Mouse (Mus musculus) megakaryocyte, embryonic 14.5 days (primary cell): Measurements from ENCODE around the gene Ppp1r27.

ENCODE experiments used
- FLI1 ChIP-seq: IDR thresholded peaks from 2 replicates; pipeline ENCODE4 v1.6.1; 2012; ENCODE audit warnings: low read length, inconsistent platforms, mixed read lengths
- GATA1 ChIP-seq: IDR thresholded peaks from 3 replicates; pipeline ENCODE4 v1.6.1; 2012; ENCODE audit warnings: mixed read lengths, low read length, inconsistent platforms, borderline replicate concordance

GRCm38 (mm10) chr11:120549168-120549945 is 1.6 kb downstream of the Ppp1r27 start, which contains the start of gene Mcrip1:
- TF ChIP-seq GATA1 = no peak
- TF ChIP-seq FLI1 = no peak; the same call in 1 of the 2 replicates
